Mouse (Mus musculus): ENCODE results near the gene Scrn1.

DNA sequence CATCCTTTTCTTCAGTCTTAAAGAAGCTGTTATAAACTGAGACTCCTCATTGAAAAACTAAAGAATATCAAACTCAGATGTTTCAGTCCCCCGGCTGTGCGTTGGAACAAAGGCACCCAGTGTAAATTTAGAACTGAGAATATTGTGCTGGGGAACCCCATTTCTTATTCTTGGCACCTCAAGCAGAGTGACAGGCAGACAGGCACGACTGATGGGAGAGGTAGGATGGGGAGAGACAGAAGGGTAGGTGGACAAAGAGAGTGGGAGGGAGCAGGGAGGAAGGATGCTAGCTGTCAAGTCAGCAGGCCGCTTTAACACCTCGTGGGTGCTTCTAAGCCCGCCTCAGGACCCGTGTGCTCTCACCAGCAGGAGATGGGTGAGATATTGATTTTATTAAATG, 23.5 kb downstream of the Scrn1 start:
- TF ChIP-seq POLR2A (IDR thresholded peaks at IDR 0.05; ENCODE audit: extremely low read depth, insufficient read depth, low read length) (no peak), CTCF (IDR thresholded peaks at IDR 0.05; ENCODE audit: low read depth, low read length) (no peak)

Measured in liver, adult 2 months (tissue).